Mouse (Mus musculus) layer of hippocampus, adult 8-10 months (tissue): ENCODE data around the gene Gm16253. TPM values are rescaled to one million over a fixed set of nuclear protein-coding genes. Genes with fewer than 3 reads are reported as not detected.

Experiments used
- DNase-seq, 2 experiments: peaks; one replicate each; pipeline ENCODE4 v3.0.0; 2022; ENCODE audit warnings: low spot score in 2 of 2
- total RNA-seq, 4 experiments: library from RNA; stranded (reverse); gene quantifications; 2 replicates each; pipeline ENCODE4 v1.2.4; 2022

Gene Gm16253
- total RNA-seq = not detected

- peak; percentile 82 to 89 for DNase-seq
These were observed at the start of gene Gm16253 for GRCm38 (mm10) chr3:96576690-96577541. Gene Gm16253 (plus strand): TSS chr3:96576984.

GRCm38 (mm10) chr3:96528506-96528905 lies 48.3 kb upstream of the Gm16253 start:
- DNase-seq = no peak

GRCm38 (mm10) chr3:96532050-96532449 lies 44.7 kb upstream of the Gm16253 start:
- DNase-seq = no peak

- DNase-seq = no peak
These were observed 42.5 kb upstream of the Gm16253 start for GRCm38 (mm10) chr3:96534300-96534699.

- no peak for DNase-seq
These were observed 37.5 kb upstream of the Gm16253 start for GRCm38 (mm10) chr3:96539316-96539715.

- DNase-seq = no peak
These were observed 36.0 kb upstream of the Gm16253 start for GRCm38 (mm10) chr3:96540740-96541139.

- DNase-seq = no peak
These were observed 35.3 kb upstream of the Gm16253 start for GRCm38 (mm10) chr3:96541328-96542078.

GRCm38 (mm10) chr3:96542554-96542953 lies 34.2 kb upstream of the Gm16253 start:
- DNase-seq = no peak

- peak; percentile 54 to 64 for DNase-seq
These were observed 33.4 kb upstream of the Gm16253 start for GRCm38 (mm10) chr3:96543345-96543744.

GRCm38 (mm10) chr3:96545565-96545964 lies 31.2 kb upstream of the Gm16253 start:
- DNase-seq = no peak

- DNase-seq = no peak
These were observed 29.9 kb upstream of the Gm16253 start for GRCm38 (mm10) chr3:96546880-96547279.

- peak; percentile 52 to 79 for DNase-seq
These were observed 29.3 kb upstream of the Gm16253 start for GRCm38 (mm10) chr3:96547389-96547960.

GRCm38 (mm10) chr3:96548824-96549223 lies 28.0 kb upstream of the Gm16253 start:
- DNase-seq = no peak

- no peak for DNase-seq
These were observed 27.4 kb upstream of the Gm16253 start for GRCm38 (mm10) chr3:96549346-96549745.

- DNase-seq = peak in 1 of 2 experiments; percentile 54
These were observed 25.6 kb upstream of the Gm16253 start for GRCm38 (mm10) chr3:96551203-96551602.

GRCm38 (mm10) chr3:96551890-96552289 lies 24.9 kb upstream of the Gm16253 start:
- DNase-seq = no peak

GRCm38 (mm10) chr3:96553601-96554000 lies 23.2 kb upstream of the Gm16253 start:
- DNase-seq = no peak

GRCm38 (mm10) chr3:96554251-96554650 lies 22.5 kb upstream of the Gm16253 start:
- no peak for DNase-seq

GRCm38 (mm10) chr3:96555041-96555596 lies 21.7 kb upstream of the Gm16253 start:
- DNase-seq = peak; percentile 56 to 60

GRCm38 (mm10) chr3:96555999-96556614 lies 20.7 kb upstream of the Gm16253 start:
- no peak for DNase-seq
